Comparison of ENCODE assay signal across 8 mouse cellular contexts in the genomic region with DNA sequence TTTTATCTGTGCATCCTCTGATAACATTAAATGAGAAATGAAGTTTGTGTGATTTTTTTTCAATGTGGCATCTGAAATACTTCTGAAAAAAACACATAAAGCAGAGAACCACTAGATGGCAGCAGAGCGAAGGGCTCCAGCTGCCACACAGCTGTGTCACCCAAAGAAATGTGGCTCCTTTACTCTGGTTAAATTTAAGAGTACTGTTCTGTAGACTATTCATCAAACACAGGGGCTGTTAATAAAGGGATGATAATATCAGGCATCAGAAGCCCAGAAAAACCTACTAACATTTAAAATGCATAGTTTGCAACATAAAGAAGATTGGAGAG. TPM values are rescaled to one million over a fixed set of nuclear protein-coding genes. Genes with fewer than 3 reads are reported as not detected.
DNase-seq lines count a peak whose midpoint lies in the region; ATAC-seq and TF ChIP-seq lines count a peak whose summit lies in the region.
"Had no signal": no experiment of that assay in that cellular context is flagged by ENCODE, and none has a peak within 500 bp of the region (broad histone marks: within the 10 kb centered on the region; RNA-seq: fewer than 3 reads in every experiment).

No protein-coding gene starts in this region.

- ATAC-seq in Patski = peak; percentile 73
- peak; percentile 81; the same call in 1 of the 2 replicates for ATAC-seq in hindbrain, embryonic 14.5 days (ENCODE audit: low FRiP score)
- no peak for ATAC-seq in lung, postnatal 0 days

- no peak overlapping the region for H3K9ac ChIP-seq in hindbrain, embryonic 14.5 days
- no peak overlapping the region for H3K9ac ChIP-seq in lung, postnatal 0 days (replicated peaks; ENCODE audit: low read depth)

- intact Hi-C loops in left cerebral cortex, postnatal 25 days (cut with DNase I) = loop anchor here (1.0 to 10.0 kb wide), 2 partner anchors 454 to 490 kb away; no protein-coding TSS in a partner anchor
- intact Hi-C loops in left cerebral cortex, postnatal 36 days (cut with DNase I) = loop anchor here (1.0 to 10.0 kb wide), 3 partner anchors 320 to 490 kb away; no protein-coding TSS in a partner anchor

- no peak for TF ChIP-seq EP300 in lung, postnatal 0 days (IDR thresholded peaks at IDR 0.05)

- peaks cover 8% of the 10 kb centered on the region; the same call in 1 of the 2 replicates for H3K4me1 ChIP-seq in hindbrain, embryonic 14.5 days (replicated peaks; ENCODE audit: control insufficient read depth, insufficient read depth, low read length)
- H3K4me1 ChIP-seq in lung, postnatal 0 days (ENCODE audit: insufficient read depth, low read depth, low read length) = no peaks in the 10 kb centered on the region

- no peaks in the 10 kb centered on the region for H3K27me3 ChIP-seq in Patski
- no peaks in the 10 kb centered on the region for H3K27me3 ChIP-seq in hindbrain, embryonic 14.5 days (ENCODE audit: control insufficient read depth, insufficient read depth, low read length)
- no peaks in the 10 kb centered on the region for H3K27me3 ChIP-seq in lung, postnatal 0 days (replicated peaks; ENCODE audit: insufficient read depth, low read length)

- in situ Hi-C loops in Patski (cut with MboI; ENCODE audit: low pct_unique_long_range_greater_than_20kb) = loop anchor here (10.0 to 25.0 kb wide), 2 partner anchors 450 to 1222 kb away; no protein-coding TSS in a partner anchor

- H3K4me2 ChIP-seq in hindbrain, embryonic 14.5 days (replicated peaks) = no peak overlapping the region
- H3K4me2 ChIP-seq in lung, postnatal 0 days (replicated peaks; ENCODE audit: low read depth, low read length) = no peak overlapping the region

- CTCF ChIA-PET in Patski (lab: Charles Lee) = interaction anchor here (1.0 to 1.6 kb wide), 4 partner anchors 10 to 456 kb away, joined by 3 to 5 read pairs (median 4); no protein-coding TSS in a partner anchor

- peak; percentile 41 to 51 for DNase-seq in left cerebral cortex, postnatal 25 days (ENCODE audit: low spot score in 2 of 2)
- DNase-seq in left cerebral cortex, postnatal 36 days (ENCODE audit: low spot score in 2 of 2) = no peak
- DNase-seq in Patski (ENCODE audit: low read depth, low spot score) = no peak
- DNase-seq in embryo, embryonic 10.5 days (ENCODE audit: low spot score) = peak; percentile 83
- DNase-seq in hindbrain, embryonic 14.5 days (ENCODE audit: low spot score) = peak; percentile 90
- DNase-seq in lung, postnatal 0 days (ENCODE audit: low spot score) = peak; percentile 76
- peak; percentile 54 for DNase-seq in retina, postnatal 7 days (ENCODE audit: low read depth, low spot score)

- WGBS in hindbrain, embryonic 14.5 days = 0% methylated on average over 1 of the region's 1 CpGs
- WGBS in lung, postnatal 0 days = 0% methylated on average over 1 of the region's 1 CpGs

- POLR2A ChIA-PET in Patski (lab: Charles Lee) = interaction anchor here (1.2 kb wide), 1 partner anchor 101 kb away, joined by 5 read pairs; no protein-coding TSS in a partner anchor

- no peak overlapping the region for H3K4me3 ChIP-seq in hindbrain, embryonic 14.5 days (replicated peaks; ENCODE audit: low read length)
- no peak overlapping the region for H3K4me3 ChIP-seq in lung, postnatal 0 days (ENCODE audit: low read depth, low read length)

- no peaks in the 10 kb centered on the region for H3K36me3 ChIP-seq in hindbrain, embryonic 14.5 days (replicated peaks; ENCODE audit: control insufficient read depth, insufficient read depth)
- H3K36me3 ChIP-seq in lung, postnatal 0 days (ENCODE audit: insufficient read depth, low read length) = no peaks in the 10 kb centered on the region

- TF ChIP-seq CTCF in Patski (IDR thresholded peaks at IDR 0.05) = peak; percentile 89
- TF ChIP-seq CTCF in lung, postnatal 0 days (IDR thresholded peaks at IDR 0.05) = peak; percentile 87

- H3K27ac ChIP-seq in hindbrain, embryonic 14.5 days = no peak overlapping the region
- H3K27ac ChIP-seq in lung, postnatal 0 days (ENCODE audit: low read length) = no peak overlapping the region

- no peaks in the 10 kb centered on the region for H3K9me3 ChIP-seq in hindbrain, embryonic 14.5 days (ENCODE audit: control insufficient read depth, low read length)
- no peaks in the 10 kb centered on the region for H3K9me3 ChIP-seq in lung, postnatal 0 days (ENCODE audit: low read length)

RNA-seq across cellular contexts. Expression of gene Lrrc72, which starts 38.1 kb away (rescaled TPM):
- not detected for total RNA-seq in left cerebral cortex, postnatal 25 days (2021)
- not detected for total RNA-seq in left cerebral cortex, postnatal 36 days (2021)
- polyA plus RNA-seq in Patski (2021) = not detected
- polyA plus RNA-seq in hindbrain, embryonic 14.5 days (2014; fragmentation: Nextera tagmentation; extraction: Ambion mirVana) = not detected in 2 replicates
- not detected in 2 replicates for polyA plus RNA-seq in lung, postnatal 0 days (2015; fragmentation: Nextera tagmentation; extraction: Ambion mirVana)
- polyA plus RNA-seq: heart, embryonic 14.5 days had no signal

RNA-seq across cellular contexts. Expression of gene Bzw2, which starts 57.2 kb away (rescaled TPM):
- 10 to 100 TPM; 51.7 to 52.4 TPM for total RNA-seq in left cerebral cortex, postnatal 25 days (2021)
- 10 to 100 TPM; 48.7 to 49.1 TPM for total RNA-seq in left cerebral cortex, postnatal 36 days (2021)
- 52.3 TPM for polyA plus RNA-seq in Patski (2021)
- polyA plus RNA-seq in hindbrain, embryonic 14.5 days (2014; fragmentation: Nextera tagmentation; extraction: Ambion mirVana) = 400 and 402 TPM in 2 replicates
- 43.4 and 44.2 TPM in 2 replicates for polyA plus RNA-seq in lung, postnatal 0 days (2015; fragmentation: Nextera tagmentation; extraction: Ambion mirVana)

RNA-seq across cellular contexts. Expression of gene Ankmy2, which starts 58.2 kb away (rescaled TPM):
- 10 to 100 TPM; 48.9 to 54.1 TPM for total RNA-seq in left cerebral cortex, postnatal 25 days (2021)
- total RNA-seq in left cerebral cortex, postnatal 36 days (2021) = 10 to 100 TPM; 50.3 to 54.1 TPM
- 35.1 TPM for polyA plus RNA-seq in Patski (2021)
- polyA plus RNA-seq in hindbrain, embryonic 14.5 days (2014; fragmentation: Nextera tagmentation; extraction: Ambion mirVana) = 78.7 and 88.0 TPM in 2 replicates
- 21.4 and 24.1 TPM in 2 replicates for polyA plus RNA-seq in lung, postnatal 0 days (2015; fragmentation: Nextera tagmentation; extraction: Ambion mirVana)

Comparison
In these comparisons a context has a peak if more than half of its experiments do, and no peak if none do; other contexts are left out.
1. DNase-seq: peak in left cerebral cortex, postnatal 25 days (2 of 2), embryo, embryonic 10.5 days (single experiment), hindbrain, embryonic 14.5 days (single experiment), lung, postnatal 0 days (single experiment) and retina, postnatal 7 days (single experiment); none in left cerebral cortex, postnatal 36 days (0 of 2) and Patski (single experiment).